Mouse (Mus musculus) ES-E14 (cell line): ENCODE measurements around the gene E130114P18Rik.

Experiments
- CHD2 ChIP-seq: IDR thresholded peaks from 2 replicates; pipeline ENCODE4 v1.6.1; 2014; ENCODE audit warnings: mild to moderate bottlenecking, low read depth, low read length, inconsistent platforms
- MAFK ChIP-seq: IDR thresholded peaks from 2 replicates; pipeline ENCODE4 v1.6.1; 2014; ENCODE audit warnings: mild to moderate bottlenecking, low read depth, low read length, inconsistent platforms; ENCODE audit not compliant: insufficient read depth
- ZC3H11A ChIP-seq: IDR thresholded peaks from 2 replicates; pipeline ENCODE4 v1.6.1; 2012; ENCODE audit warnings: low read depth, mild to moderate bottlenecking, inconsistent platforms, low read length, borderline replicate concordance
- ZNF384 ChIP-seq: IDR thresholded peaks from 2 replicates; pipeline ENCODE4 v1.6.1; 2012; ENCODE audit warnings: low read depth, low read length, inconsistent platforms

DNA sequence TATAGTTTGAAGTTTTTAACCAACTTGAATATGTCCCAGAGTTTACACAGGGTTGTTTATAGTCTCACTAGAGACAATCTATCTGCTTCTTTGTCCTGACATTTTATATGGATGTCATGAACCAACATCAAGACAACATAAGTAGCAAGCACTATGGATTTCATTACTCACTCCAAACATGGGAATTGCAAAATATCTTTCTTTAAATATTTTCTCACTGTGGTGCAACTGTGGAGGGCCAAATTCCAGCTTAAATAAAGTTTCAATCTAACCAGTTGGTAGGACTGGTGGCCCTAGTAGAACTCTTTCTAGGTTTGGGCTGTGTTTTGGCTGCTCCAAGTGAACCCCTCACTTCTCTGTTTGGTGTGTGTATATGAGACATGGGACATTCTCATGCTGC, 38.1 kb upstream of the E130114P18Rik start:
- TF ChIP-seq MAFK (no peak), CHD2 (no peak), ZC3H11A (no peak), ZNF384 (no peak)
